Mouse (Mus musculus) adrenal gland, postnatal 10 days (tissue): ENCODE results near the gene Cbln3. TPM values are rescaled to one million over a fixed set of nuclear protein-coding genes. Genes with fewer than 3 reads are reported as not detected.
A peak's percentile ranks its signal among the peaks of the same experiment; 100 is the strongest.

Experiments used
- DNase-seq: peaks from one replicate; pipeline ENCODE4 v3.0.0; 2021; ENCODE audit warnings: mixed read lengths
- total RNA-seq, 2 experiments: library from RNA; stranded (reverse); gene quantifications; 2 replicates each; pipeline ENCODE4 v1.2.3; 2021

The Cbln3 gene
- total RNA-seq, 2 experiments from 2014 or later = 0.15 to 0.48 TPM

DNA sequence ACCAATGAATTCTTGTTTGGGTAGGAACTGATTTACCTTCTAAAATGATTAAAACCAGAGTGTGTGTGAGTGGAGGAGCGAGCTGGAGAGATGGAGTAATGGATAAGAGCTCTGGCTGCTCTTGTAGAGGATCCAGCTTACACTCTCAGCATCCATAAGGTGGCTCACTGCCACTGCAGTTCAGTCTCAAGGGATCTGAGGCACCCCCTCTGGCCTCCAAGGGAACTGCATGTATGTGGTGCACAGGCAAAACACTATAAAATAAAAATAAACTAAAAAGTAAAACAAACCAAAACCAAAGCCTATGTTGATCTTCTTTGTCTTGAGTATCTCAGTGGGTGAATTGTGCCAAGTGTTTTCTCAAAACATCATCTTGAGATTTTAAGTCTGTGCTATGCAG is 4.6 kb downstream of the Cbln3 start:
- peak; percentile 88 for DNase-seq

DNA sequence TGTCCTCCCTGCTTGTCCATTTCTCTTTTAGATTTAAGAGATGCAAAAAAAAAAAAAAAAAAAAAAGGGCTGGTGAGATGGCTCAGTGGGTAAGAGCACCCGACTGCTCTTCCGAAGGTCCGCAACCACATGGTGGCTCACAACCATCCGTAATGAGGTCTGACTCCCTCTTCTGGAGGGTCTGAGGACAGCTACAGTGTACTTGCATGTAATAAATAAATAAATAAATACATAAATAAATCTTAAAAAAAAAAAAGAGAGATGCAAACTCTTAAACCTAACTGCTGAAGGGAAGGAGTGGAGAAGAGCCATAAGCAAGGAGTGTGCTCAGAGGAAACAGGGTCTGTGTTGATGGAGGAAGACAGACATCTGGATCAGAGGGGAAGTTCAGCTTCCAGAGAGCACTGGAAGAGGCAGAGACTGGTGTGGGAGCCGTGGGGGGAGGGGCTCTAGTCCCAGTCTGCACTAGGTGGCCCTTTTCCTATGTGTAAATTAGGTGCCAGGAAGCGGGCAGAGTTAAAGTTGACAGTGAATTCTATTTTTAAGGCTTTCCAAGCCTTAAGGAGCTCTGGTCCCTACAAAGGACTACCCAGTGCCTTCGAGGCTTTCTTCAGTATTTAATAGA is 5.8 kb downstream of the Cbln3 start:
- no peak for DNase-seq

DNA sequence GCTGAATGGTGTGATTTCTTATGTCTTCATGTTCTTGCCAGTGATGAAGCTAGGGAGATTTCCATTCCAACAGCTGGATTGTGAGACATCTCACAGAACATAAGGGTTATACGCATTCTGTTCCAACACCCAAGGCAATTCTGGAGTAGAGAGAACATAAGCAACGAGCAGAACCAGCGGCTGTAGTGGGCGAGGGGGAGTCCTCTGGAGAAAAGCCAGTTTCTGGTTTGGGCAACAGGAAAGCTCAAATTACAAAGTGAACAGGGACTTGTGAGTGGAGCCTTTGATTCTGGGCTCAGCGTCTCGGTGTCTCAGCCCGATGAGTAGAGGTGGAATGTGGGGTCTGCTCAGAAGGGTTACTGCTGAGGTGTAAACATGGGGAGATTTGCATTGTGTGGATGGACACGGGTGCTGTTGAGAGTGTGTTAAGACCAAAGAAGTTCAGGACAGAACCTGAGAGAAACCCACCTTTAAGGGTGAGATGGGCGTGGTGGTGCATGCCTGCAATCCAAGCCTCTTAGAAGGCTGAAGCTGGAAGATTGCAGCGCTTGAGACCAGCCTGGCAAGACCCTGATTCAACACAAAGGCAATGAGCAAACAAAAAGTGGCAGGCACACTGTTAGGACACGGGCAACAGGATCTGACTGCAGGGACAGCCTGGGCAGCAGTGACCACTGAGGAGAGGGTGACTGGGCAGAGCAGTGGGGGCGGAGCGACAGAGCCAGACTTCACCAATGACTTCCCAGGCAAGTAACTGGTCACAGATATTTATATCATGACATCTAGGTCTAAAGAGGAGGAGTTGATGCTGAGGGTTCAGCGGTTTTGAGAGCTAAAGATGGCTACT is 6.5 kb downstream of the Cbln3 start:
- DNase-seq = no peak

DNA sequence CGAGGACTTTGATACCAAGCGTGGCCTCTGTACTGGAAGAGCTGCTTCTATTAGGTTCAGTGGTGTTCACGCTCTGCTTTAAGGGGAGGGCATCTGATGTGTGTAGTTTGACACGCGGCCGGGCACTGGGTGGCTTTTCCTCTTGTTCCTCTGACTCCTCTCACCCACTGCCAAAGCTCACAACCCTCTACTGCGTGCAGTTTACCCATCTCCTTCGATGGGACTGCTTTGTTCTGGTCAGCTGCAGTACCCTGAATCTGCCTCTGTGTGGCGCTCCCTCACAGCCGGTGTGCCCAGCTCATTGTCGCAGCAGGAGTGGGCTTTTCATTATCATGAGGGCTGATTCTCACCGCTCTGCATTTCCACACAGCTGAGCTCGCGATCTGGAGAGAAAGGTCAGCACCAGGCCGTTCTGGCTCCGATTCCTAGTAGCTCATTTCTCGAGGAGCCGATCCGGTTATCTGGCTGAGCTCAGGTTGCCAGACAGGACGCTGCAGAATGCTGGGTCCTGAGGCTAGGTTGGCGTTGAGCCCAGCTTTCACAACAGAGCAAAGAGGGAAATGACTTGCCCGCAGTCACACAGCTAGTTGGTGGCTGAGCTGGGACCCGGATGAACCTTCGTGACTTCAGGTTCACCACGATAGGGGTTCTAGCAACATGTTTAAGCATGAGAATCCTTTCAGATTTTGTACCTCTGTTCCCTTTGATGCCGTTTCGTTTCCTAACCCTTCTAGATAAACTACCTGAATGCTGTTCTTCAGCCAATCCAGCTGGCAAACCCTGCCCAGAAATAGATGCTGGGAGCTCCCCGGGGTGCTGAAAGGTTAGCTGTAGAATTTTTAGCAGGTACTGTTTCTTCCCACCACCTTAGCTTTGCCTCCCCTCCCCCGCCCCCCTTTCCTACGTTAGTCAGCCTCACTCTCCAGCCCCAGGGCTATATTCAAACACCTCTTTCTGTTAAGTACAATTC is 10.2 kb downstream of the Cbln3 start:
- DNase-seq = peak; percentile 88

DNA sequence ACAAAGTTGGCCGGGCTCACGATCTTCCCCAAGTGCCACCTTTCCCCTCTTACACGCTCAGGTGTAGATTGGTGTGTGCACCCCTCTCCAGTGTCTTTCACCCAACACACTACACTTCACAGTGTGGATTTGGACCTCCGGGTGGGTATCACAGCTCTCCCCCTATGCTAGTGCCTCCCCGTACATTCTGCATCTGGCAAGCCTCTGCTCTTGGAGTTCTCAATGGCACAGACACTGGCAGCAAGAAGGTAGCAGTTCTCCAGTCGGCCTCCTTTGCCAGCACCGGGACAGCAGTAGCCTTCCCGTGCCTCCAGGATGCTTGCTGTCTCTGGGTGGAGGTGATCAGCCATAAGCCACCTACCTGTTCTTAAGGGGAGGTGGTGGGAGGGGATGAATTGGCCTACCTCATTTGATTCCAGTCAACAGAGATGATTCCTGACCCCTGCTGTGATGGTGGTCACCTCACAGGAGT is 10.9 kb downstream of the Cbln3 start:
- no peak for DNase-seq

DNA sequence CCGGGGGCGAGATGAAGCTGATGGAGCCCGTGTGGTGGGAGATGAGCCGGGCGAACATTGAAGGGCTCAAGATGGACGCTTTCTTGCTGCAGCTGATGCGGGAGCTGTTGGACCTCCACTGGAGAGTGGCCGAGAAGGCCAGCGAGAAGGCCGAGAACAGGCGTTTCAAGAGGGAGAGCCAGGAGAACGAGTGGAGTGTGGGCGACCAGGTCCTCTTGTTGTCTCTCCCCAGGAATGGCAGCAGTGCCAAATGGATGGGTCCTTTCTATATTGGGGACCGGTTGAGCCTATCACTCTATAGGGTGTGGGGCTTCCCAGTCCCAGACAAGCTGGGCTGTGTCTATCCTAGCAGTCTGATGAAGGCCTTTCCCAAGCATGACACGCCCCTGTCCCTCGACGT is 11.6 kb downstream of the Cbln3 start:
- no peak for DNase-seq

DNA sequence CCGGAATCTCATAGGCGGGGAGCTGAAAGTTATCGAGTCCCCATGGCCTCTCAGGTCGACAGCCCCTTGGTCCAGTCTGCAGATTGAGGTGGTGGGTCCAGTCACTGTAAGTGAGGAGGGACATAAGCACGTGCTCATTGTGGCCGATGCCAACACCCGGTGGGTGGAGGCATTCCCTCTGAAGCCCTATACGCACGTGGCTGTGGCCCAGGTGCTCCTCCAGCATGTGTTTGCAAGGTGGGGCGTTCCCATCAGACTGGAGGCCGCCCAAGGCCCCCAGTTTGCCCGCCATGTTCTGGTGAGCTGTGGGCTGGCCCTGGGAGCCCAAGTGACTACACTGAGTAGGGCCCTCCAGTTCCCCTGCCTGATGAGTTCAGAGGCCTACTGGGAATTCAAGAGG is 12.2 kb downstream of the Cbln3 start:
- no peak for DNase-seq

DNA sequence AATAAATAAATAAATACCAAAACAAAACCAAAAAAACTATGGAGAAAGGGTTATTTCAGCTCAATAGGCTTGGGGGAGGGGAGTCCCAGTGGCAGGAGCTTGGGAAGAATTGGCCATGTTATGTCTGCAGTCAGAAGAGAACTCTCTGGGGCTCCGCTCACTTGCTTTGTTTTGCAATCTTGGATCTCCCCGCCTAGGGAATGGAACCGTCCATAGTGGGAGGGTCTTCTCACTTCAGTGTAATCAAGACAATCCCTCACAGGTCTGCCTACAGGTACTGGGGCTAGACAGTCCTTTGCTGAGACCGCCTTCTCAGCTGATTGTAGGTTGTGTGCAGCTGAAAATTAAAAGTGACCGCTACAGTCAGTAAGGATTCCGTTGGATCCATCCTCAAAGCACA is 14.7 kb downstream of the Cbln3 start:
- DNase-seq = no peak

DNA sequence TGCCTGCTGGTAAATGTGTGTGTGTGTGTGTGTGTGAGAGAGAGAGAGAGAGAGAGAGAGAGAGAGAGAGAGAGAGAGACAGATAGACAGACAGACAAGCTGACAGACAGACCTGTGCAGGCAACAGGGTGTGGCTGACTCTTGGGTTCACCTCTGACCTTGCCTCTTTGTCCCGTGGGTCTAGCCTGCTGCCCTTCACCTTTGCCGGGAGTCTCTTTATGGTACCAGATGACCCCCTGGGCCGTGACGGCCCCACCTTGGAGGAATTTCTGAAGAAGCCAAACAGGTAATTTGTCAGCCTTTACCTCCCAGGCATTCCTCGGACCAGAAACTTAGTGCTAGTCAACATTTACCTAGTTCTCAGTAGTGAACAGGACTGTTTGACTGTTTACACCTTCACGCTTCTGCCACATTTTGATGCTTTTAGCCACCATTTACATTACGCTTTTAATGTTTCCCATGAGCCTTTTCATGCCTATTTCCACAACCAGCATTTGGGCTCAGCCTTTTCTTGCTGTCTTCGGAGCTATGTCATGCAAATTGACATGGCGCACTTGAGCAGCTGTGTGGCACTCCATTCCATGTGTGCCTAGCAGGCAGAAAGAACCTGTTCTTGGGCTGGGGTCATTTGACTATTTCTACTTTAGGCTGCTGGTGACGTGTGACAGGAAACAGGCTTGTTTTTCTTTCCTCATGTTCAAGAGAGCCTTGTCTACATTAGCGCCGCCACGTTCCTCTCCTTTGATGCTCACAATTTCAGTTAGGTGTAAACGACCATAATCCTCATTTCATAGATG is 15.8 kb downstream of the Cbln3 start:
- DNase-seq = no peak

DNA sequence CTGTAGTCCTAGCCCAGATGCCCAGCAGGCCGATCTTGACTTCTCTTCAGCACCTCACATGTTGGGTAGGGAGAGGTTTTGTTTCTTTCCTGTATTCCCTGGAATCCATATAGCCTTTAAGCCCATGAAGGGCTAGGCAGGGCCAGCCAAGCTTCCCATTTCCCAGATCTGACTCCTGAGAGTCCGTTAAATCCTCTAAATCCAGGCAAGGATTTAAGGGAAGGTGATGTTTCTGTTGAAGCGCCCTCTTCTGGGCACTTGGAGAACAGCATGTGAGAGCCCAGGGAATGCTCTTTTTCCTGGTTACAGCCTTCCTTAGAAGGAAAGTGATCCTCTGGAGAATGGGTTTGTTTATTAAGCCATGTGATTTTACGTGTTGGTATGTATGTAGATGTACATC is 17.2 kb downstream of the Cbln3 start:
- peak; percentile 78 for DNase-seq

DNA sequence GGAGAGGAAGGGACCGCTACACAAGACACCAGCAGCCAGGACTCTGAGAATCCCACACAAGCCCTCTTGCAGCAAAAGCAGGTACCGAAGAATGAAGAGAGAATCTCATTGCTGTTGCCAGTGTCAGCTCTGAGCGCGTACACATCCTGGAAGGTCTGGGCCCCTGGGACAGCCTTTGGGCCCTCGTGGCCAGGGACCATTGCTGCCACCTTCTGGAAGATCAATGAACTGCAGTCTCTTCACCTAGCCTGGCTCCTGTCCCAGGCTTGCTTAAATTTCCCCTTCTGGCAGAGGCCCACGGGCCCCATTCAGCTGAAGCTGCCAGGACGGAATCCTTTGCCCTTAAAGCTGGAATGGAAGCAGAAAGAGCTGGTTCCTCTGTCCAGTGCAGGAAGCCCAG is 20.4 kb downstream of the Cbln3 start:
- DNase-seq = peak; percentile 87

DNA sequence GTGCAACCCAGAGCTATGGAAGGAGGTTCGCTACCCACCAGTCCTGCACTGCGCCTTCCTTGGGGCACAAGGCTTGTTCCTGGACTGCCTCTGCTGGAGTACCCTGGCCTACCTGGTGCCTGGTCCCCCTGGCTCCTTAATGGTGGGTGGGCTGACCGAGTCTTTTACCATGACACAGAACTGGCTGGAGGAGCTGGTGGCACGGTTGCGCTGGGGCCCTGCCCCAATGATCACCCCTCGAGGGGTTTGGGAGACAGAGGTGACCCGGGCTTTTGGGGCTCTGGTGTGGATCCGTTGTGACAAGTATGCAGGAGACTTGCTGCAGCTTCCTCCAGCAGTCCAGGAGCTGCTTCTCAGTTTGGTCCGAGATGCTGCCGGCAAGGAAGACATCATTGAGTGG is 21.2 kb downstream of the Cbln3 start:
- no peak for DNase-seq

DNA sequence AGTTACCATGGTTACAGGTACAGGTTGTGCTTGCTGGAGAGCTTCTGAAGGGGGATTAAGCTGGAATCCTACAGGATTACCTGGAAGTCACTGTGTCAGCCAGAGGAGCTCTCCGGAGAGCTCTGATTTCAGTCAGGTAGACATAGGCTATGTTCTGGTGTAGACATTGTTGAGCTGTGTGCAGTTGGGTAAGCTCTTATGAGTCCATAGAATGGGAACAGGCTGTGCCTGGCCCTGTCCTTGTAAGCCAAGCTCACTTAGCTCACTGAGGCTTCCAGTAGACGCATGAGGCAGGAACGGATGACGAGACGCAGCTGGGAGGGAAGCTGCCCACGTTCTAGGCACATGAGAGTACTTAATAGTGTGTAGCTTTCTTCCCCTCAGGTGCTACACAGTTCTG is 22.0 kb downstream of the Cbln3 start:
- no peak for DNase-seq

DNA sequence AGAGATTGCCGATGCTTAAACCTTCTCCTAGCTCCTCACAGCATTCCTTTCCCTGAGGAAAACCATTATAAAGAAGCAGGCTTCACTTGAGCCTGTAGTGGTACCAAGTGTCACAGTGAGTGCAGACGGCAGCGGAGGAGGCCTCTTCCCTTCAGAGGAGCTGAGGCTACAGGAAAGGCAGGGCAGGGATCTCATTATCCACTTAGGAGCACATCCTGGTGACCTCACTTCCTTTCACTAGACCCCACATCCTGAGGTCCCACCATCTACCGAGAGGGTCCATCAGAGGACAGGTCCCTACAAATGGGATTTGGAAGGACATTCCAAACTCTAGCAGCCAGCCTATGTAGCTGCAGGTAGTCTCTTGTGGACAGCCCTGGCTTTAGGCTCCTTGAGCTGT is 26.6 kb downstream of the Cbln3 start:
- no peak for DNase-seq

DNA sequence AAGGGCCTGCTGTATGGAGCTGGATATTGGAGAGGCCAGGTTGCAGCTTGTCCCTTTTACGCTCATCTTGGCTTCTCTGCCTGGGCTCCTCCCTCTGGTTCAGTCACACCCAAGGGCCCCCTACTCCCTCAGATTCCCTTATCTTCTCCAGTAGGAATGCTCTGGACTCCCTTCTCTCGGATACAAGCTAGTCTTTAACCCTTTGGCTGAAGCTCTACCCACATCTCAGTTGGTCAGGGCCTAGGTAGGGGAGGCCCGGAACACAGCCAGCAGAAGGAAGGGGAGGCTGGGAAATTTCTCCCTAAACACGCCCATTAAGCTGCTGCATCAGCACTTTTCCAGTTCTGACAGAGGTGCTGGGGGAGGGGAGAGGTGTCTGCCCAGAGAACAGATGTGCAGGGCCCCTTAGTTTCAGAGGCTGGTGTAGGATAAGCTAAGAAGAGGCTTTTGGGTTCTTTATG is 29.1 kb downstream of the Cbln3 start:
- peak; percentile 50 for DNase-seq

DNA sequence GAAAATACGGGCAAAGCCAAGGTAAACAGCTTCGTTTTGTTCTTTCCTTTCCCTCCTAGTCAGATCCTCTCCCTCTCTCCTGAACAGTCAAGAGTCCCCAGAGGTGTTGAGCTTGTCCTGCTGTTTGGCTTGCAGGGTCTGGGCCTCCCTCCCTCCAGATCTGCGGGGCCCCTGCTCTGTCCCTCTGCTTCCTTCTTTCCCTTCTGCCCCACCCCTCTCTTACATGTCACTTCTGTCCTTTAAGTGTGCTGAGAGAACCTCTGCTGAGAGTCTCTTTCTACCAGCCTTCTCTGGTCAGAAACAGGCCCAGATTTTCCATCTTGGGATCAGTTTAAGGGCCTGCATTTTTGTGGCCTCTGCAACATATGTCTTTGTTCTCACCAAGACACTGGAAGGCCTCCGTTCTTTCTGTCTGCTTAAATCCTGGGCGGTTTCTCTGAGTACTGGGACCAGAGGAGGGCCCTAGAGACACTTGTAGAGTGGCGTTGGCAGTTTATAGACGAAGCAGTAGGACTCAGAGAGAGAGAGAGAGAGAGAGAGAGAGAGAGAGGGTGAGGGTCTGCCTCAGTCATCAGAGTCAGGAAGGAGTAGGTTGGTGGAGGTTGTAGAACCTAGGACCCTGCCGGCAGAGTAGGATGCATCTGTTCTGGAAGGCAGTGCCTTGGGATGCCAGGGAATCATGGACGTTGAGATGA is 29.6 kb downstream of the Cbln3 start:
- no peak for DNase-seq

DNA sequence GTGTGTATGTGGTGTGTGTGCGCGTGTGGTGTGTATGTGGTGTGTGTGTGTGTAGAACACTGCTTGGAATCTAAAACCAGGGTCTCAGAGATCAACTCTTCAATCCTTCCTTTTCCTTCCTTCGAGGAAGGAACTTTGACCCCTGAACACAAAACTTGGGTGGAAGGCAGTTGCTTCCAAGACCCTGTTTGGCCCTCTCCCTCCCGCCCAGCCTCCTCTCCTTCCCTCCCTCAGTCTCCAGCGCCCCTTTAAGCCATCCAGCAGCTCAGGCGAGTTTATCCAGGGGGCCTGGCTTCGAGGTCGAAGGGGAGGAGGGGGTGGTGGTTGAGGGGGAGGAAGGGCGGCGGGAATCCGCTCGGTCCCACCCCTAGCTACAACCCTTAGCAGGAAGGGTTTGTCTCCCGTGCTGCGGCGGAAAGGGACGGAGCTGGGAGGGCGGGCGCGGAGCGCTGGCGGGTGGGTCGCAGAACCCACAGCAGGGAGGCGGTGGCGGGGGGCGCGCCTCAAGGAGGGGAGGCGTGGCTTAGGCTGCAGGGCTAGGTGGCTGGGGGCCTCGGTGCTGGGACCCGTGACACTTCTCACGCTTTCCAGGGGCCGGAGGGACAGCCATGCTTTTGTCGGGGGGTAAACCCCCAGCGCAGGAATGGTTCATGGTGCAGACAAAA is 30.4 kb downstream of the Cbln3 start, which contains the start of gene Nynrin:
TSS of gene Nynrin (plus strand) at position 390 of the 665 bp plus-strand sequence.
- peak; percentile 80 for DNase-seq

DNA sequence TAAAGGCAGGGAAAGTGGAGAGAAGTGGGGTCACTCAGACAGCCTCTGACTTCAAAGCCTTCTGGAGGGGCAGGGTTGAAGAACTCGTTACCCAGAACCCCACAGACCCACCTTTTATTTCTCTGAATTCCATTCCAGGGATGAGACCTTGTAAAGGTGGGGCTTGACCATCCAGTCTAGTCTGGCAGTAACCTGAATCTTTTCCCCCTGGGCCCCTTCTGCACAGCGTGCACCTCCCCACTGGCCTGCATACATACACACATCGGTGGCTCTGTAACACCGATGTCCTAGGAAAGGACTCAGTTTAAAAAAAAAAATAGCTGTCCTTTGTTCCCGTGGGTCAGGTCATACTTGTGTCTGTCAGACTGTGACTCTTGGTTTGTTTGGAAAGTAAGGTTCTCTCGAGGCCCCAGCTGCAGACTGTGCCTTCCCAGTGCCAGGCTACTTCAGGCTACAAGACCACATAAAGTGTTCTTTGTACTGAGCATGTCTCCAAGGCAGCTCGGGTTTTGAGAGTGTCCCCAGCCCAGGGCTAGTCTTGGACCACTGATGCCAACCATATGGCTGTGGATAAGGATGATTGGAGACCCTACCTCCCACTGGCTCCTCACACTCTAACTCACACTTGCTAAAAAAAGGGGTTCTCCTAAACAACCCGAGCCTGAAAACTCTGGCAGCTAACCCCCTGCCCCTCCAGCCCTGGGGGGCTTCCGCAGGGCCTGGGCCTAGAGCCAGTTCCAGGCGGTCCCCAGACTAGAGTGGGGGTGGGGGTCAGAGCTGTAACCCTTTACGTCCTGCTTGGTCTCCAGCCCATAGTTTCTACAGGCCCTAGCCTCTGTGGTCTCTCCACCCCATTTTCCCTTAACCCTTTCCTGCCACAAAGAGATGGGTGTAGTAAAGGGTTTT is 31.3 kb downstream of the Cbln3 start:
- DNase-seq = no peak

DNA sequence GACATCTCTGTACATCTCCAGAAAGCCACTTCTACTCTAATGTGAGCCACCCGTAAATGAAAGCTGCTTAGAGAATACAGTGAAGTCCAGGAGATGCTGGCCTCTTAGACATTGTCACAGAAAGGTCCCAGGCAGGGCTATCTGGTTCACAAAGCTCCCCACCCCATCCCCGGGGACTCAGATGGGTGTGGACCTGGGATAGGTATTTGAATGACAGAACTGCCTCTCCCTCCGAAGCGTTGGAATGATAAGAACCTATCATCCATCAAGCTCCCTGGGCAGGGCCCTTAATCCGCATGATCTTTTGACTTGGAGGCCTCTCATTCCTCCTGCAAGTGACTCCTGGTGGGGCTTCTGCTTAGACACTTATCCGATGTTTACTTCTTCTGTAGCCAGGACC is 33.3 kb downstream of the Cbln3 start:
- no peak for DNase-seq
